Mouse (Mus musculus) midbrain, embryonic 14.5 days (tissue): ENCODE measurements around the gene Trmt2b. TPM values are rescaled to one million over a fixed set of nuclear protein-coding genes. Genes with fewer than 3 reads are reported as not detected.
"Not testable (repeated sequence)": the region's sequence is repeated elsewhere in the genome, so short reads cannot be mapped to it uniquely, and the experiment has no call there.

Experiments
- ATAC-seq: fragments of 200-750 bp; cut with Nextera tagmentation; 2 replicates; pipeline ENCODE4 v1.8.0; 2017; ENCODE audit warnings: moderate number of reproducible peaks, moderate library complexity; ENCODE audit not compliant: low FRiP score, low TSS enrichment
- DNase-seq: peaks from one replicate; pipeline ENCODE4 v3.0.0-alpha.2; 2015
- H3K27ac ChIP-seq: fragments of 300-500 bp; sonication (generic); replicated peaks from 2 replicates; pipeline ENCODE4 v1.5.1; 2014; ENCODE audit warnings: mild to moderate bottlenecking, low read depth, low read length, moderate library complexity
- H3K27me3 ChIP-seq: fragments of 300-500 bp; sonication (generic); 2 replicates; pipeline ENCODE4 v1.6.1; 2014; ENCODE audit warnings: low read length, control low read depth, mixed read lengths; ENCODE audit not compliant: control insufficient read depth, insufficient read depth
- H3K36me3 ChIP-seq: fragments of 300-500 bp; sonication (generic); 2 replicates; pipeline ENCODE4 v1.6.1; 2014; ENCODE audit warnings: low read length, control low read depth; ENCODE audit not compliant: control insufficient read depth, insufficient read depth
- H3K4me1 ChIP-seq: fragments of 300-500 bp; sonication (generic); 2 replicates; pipeline ENCODE4 v1.6.1; 2014; ENCODE audit warnings: mild to moderate bottlenecking, antibody characterized with exemption, low read length, control low read depth; ENCODE audit not compliant: control insufficient read depth, insufficient read depth
- H3K4me2 ChIP-seq: fragments of 300-500 bp; sonication (generic); 2 replicates; pipeline ENCODE4 v1.6.1; 2014; ENCODE audit warnings: mild to moderate bottlenecking, low read length, moderate library complexity
- H3K4me3 ChIP-seq: fragments of 300-500 bp; sonication (generic); replicated peaks from 2 replicates; pipeline ENCODE4 v1.5.1; 2014; ENCODE audit warnings: low read depth, low read length
- H3K9ac ChIP-seq: fragments of 300-500 bp; sonication (generic); replicated peaks from 2 replicates; pipeline ENCODE4 v1.6.1; 2014; ENCODE audit warnings: mild to moderate bottlenecking, low read length, moderate library complexity
- H3K9me3 ChIP-seq: fragments of 300-500 bp; sonication (generic); 2 replicates; pipeline ENCODE4 v1.6.1; 2016; ENCODE audit warnings: low read length, control low read depth, mixed read lengths; ENCODE audit not compliant: control insufficient read depth
- WGBS: fragments of 180-500 bp; shearing (Covaris S2); extraction: QIAGEN DNeasy Blood & Tissue Kit; methylation state at CpG from one replicate; pipeline ENCODE4 v1.1.7; 2014; 5-methylcytosine and 5-hydroxymethylcytosine counted together
- polyA plus RNA-seq: library from polyadenylated mRNA; unstranded; fragments of >200 nt; fragmentation: Nextera tagmentation; extraction: Ambion mirVana; gene quantifications from 2 replicates; pipeline ENCODE4 v1.2.1, GENCODE M21; 2014

Trmt2b gene
- polyA plus RNA-seq, result 3.2 and 5.9 TPM in 2 replicates

DNA sequence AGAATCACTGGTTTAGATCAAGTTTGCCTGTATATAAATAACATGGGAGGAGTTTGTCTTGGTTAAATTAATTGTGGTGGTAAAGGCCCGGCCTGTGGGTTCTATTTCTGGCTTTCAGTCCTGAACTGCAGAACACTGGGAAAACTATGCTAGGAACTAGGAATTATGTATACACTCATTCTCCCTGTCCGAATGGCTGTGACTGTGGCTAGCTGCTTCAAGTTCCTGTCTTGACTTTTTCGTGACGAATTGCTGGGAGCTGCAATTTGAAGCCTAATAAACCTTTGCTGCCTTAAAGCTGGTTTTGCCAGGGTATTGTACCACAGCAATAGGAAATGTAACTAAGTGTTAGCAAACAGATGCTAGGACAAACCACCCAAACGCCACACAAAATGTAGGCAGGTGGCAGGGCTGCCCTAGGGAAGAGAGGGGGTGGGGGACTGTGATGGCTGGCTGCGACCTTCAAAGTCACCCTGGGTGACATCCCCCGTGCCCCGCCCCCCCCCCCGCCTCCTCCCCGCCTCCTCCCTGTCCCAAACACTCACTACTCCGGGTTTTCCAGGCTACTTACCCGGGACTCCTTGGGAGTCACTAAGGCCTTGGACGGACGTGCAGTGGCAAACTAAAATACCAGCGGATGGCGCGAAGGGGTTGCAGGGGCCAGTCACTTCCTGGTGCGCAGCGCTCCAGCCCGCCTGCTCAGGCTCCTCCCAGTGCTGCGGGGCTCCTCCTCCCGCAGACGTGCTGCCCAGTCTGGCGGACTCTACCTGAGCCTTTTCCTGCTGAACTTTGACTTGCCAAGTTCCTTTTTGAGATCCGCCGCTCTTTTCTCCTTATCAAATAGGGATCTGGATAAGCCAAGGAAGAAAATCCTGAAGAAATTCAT is at the start of gene Trmt2b:
Gene Trmt2b (minus strand): TSS at position 710 of the 886 bp plus-strand sequence.
- no peaks in the 10 kb centered on the region for H3K4me1 ChIP-seq
- peak; percentile 57 for DNase-seq
- H3K27ac ChIP-seq, result no peak within 1 kb of the TSS
- peak within 1 kb of the TSS; percentile 38 for H3K4me3 ChIP-seq
- H3K9ac ChIP-seq, result no peak within 1 kb of the TSS; the same call in 1 of the 2 replicates
- H3K9me3 ChIP-seq, result no peaks in the 10 kb centered on the region
- H3K36me3 ChIP-seq, result no peaks in the 10 kb centered on the region
- peak within 1 kb of the TSS; percentile 54 for H3K4me2 ChIP-seq
- 19% methylated on average over 24 of the region's 26 CpGs for WGBS
- ATAC-seq, result peak; percentile 67; the same call in 1 of the 2 replicates
- H3K27me3 ChIP-seq, result no peaks in the 10 kb centered on the region

- WGBS, result 86% methylated on average over 2 of the region's 2 CpGs
- Histone ChIP-seq H3K4me3 (no peak overlapping the region), H3K9ac (no peak overlapping the region), H3K4me2 (no peak overlapping the region), H3K9me3 (no peaks in the 10 kb centered on the region), H3K27me3 (no peaks in the 10 kb centered on the region), H3K27ac (no peak overlapping the region), H3K36me3 (no peaks in the 10 kb centered on the region), H3K4me1 (no peaks in the 10 kb centered on the region)
- ATAC-seq (no peak), DNase-seq (peak; percentile 55)
Measured at GRCm38 (mm10) chrX:134319153-134319932, 42.6 kb upstream of the Trmt2b start.

- 88% methylated on average over 7 of the region's 7 CpGs for WGBS
- H3K4me2 ChIP-seq, H3K27me3 ChIP-seq, H3K27ac ChIP-seq, H3K9ac ChIP-seq, H3K4me3 ChIP-seq, ATAC-seq, H3K9me3 ChIP-seq, DNase-seq, H3K4me1 ChIP-seq, H3K36me3 ChIP-seq: not testable (repeated sequence)
Measured at GRCm38 (mm10) chrX:134311193-134311592, 34.4 kb upstream of the Trmt2b start.

DNA sequence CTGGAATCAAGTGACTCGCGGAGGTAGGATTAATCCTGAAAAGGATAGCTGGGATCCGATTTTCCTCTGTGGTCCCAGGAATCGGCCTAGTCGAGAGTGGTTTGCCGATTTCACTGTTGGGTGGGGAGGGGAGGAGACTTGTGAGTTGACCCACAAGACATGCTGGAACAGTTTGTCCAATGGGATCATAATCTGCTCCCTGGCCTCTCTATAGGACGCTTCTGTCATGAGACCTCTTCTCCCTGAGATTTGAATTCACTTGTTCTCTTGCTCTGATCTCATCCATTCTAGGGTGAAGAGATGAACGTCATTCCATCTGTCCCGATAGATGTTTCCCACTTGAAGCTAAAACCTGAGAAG is 31.5 kb upstream of the Trmt2b start:
- WGBS, result 34% methylated on average over 9 of the region's 9 CpGs
- no peak overlapping the region for H3K27ac ChIP-seq

GRCm38 (mm10) chrX:134307534-134308274 is 30.9 kb upstream of the Trmt2b start, which contains the start of gene Cenpi:
TSS of gene Cenpi (plus strand) at chrX:134308084.
- Histone ChIP-seq H3K9ac (peak within 1 kb of the TSS; percentile 36; the same call in 1 of the 2 replicates), H3K27me3 (no peaks in the 10 kb centered on the region), H3K4me3 (peak within 1 kb of the TSS; percentile 36), H3K27ac (no peak within 1 kb of the TSS), H3K9me3 (no peaks in the 10 kb centered on the region), H3K36me3 (no peaks in the 10 kb centered on the region), H3K4me2 (peak within 1 kb of the TSS; percentile 57), H3K4me1 (no peaks in the 10 kb centered on the region)
- ATAC-seq (peak; percentile 92), DNase-seq (peak; percentile 92)
- 21% methylated on average over 36 of the region's 36 CpGs for WGBS

More for the DNA sequence above, 31.5 kb upstream of the Trmt2b start:
- Histone ChIP-seq H3K4me1 (no peaks in the 10 kb centered on the region), H3K9ac (peak overlapping the region; percentile 36; the same call in 1 of the 2 replicates), H3K9me3 (no peaks in the 10 kb centered on the region), H3K36me3 (no peaks in the 10 kb centered on the region), H3K27me3 (no peaks in the 10 kb centered on the region), H3K4me2 (peak overlapping the region; percentile 57), H3K4me3 (peak overlapping the region; percentile 36)
- ATAC-seq (peak; percentile 70), DNase-seq (no peak)

- H3K36me3 ChIP-seq, result no peaks in the 10 kb centered on the region
- DNase-seq (no peak), ATAC-seq (no peak)
- no peak overlapping the region for H3K4me2 ChIP-seq
- no peak overlapping the region for H3K4me3 ChIP-seq
- no peak overlapping the region for H3K27ac ChIP-seq
- WGBS, result 98% methylated on average over 1 of the region's 1 CpGs
- H3K27me3 ChIP-seq, result no peaks in the 10 kb centered on the region
- H3K4me1 ChIP-seq, result 0 out of 2 replicates have a peak, but pooled peaks cover 5% of the 10 kb centered on the region
- no peaks in the 10 kb centered on the region for H3K9me3 ChIP-seq
- H3K9ac ChIP-seq, result no peak overlapping the region
Measured at GRCm38 (mm10) chrX:134303287-134303686, 26.5 kb upstream of the Trmt2b start.

- no peak overlapping the region for H3K4me3 ChIP-seq
- ATAC-seq (no peak), DNase-seq (no peak)
- H3K27ac ChIP-seq, result no peak overlapping the region
- H3K4me2 ChIP-seq, result no peak overlapping the region
- no peak overlapping the region for H3K9ac ChIP-seq
- WGBS, result 60% methylated on average over 5 of the region's 5 CpGs
- H3K9me3 ChIP-seq, result no peaks in the 10 kb centered on the region
- no peaks in the 10 kb centered on the region for H3K27me3 ChIP-seq
- H3K4me1 ChIP-seq, result 0 out of 2 replicates have a peak, but pooled peaks cover 5% of the 10 kb centered on the region
- H3K36me3 ChIP-seq, result no peaks in the 10 kb centered on the region
Measured at GRCm38 (mm10) chrX:134300219-134300618, 23.4 kb upstream of the Trmt2b start.

GRCm38 (mm10) chrX:134297195-134297594 is 20.4 kb upstream of the Trmt2b start:
- Histone ChIP-seq H3K9me3 (no peaks in the 10 kb centered on the region), H3K27ac (peak overlapping the region; percentile 85), H3K27me3 (no peaks in the 10 kb centered on the region), H3K4me3 (peak overlapping the region; percentile 45), H3K4me2 (peak overlapping the region; percentile 56), H3K9ac (peak overlapping the region; percentile 62), H3K36me3 (no peaks in the 10 kb centered on the region), H3K4me1 (0 out of 2 replicates have a peak, but pooled peaks cover 5% of the 10 kb centered on the region)
- 39% methylated on average over 4 of the region's 4 CpGs for WGBS
- ATAC-seq (no peak), DNase-seq (peak; percentile 25)
